Mouse (Mus musculus) heart, postnatal 0 days (tissue): ENCODE results near the gene Adad1.

Source experiments
- CTCF ChIP-seq: IDR thresholded peaks from 2 replicates; pipeline ENCODE4 v1.5.1; 2016; ENCODE audit warnings: antibody characterized with exemption, control low read depth, low read depth
- EP300 ChIP-seq: IDR thresholded peaks from 2 replicates; pipeline ENCODE4 v1.6.1; 2016; ENCODE audit warnings: antibody characterized with exemption, low read depth

- TF ChIP-seq EP300 (no peak), CTCF (no peak)
Observed at GRCm38 (mm10) chr3:37140168-37140906, 77.0 kb downstream of the Adad1 start.
